Mouse (Mus musculus) T-cell, adult 2 months (primary cell): Measurements from ENCODE around the gene Olfr1104.

ENCODE experiments used
- DNase-seq: peaks from one replicate; pipeline ENCODE4 v3.0.0; 2022; ENCODE audit warnings: low spot score

The Olfr1104 gene

GRCm38 (mm10) chr2:87026980-87027379, at the start of gene Olfr1104:
Gene Olfr1104 (minus strand): TSS chr2:87027080.
- DNase-seq = no peak

DNA sequence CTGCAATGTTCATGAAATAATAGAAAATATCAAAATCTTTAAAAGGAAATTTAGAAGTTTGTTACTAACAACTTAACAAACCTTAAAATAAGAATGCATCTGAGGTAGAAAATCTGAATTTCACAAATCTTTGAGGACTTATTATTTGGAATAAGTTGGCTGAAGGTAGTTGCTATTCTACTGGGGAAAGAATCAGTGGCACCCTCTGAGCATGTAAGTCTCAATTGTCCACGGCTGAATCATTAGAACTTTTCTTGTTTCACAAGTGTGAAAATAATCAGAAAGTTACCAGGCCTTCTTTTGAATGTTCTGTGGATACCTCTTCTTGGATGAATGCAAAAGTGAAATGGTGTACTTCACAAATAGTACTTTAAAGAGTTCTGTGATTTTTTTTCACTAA, 48.8 kb upstream of the Olfr1104 start, which contains the start of gene Olfr1107:
Olfr1107 (minus strand) TSS at position 101 of the 400 bp plus-strand sequence.
- DNase-seq = no peak

DNA sequence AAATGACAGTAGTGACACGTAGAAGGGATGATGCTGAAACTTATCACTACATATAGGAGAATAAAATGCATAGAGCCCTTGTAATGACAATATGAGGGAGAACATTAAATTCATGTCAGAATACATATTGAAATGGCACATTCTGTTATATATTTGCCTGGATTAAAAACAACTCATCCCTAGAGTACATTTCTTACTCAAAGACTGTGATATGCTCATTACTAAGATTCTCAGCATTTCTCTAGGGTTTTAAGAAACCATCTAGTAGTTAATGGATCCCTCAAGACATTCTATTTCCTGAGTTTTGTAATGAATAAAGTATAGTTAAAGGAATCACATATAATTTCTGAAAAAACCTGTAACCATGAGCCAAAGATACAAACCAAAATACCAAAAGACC, 25.3 kb upstream of the Olfr1104 start, which contains the start of gene Olfr1106:
Olfr1106 (minus strand) TSS at position 101 of the 400 bp plus-strand sequence.
- no peak for DNase-seq

GRCm38 (mm10) chr2:87036431-87036830, 9.6 kb upstream of the Olfr1104 start, which contains the start of gene Olfr1105:
Gene Olfr1105 (minus strand): TSS chr2:87036531.
- DNase-seq = no peak

DNA sequence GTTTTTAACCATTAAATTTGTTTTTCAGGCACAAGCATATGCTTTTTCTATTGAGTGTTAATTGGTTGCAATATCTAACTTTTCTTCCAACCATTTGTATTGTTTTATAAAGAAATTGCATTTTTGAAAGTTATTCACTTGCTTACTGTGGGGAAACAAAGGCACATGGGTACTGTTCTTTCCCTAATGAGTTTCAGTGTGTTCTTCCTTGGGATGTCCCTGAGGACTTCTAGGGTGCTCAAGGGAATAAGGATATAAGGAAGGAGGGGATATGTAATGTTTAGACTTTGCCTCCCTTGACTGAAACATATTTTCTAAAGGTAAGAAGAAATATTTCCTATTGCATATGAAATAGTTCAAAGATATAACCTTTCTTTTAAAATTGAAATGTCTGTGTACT, 28.8 kb downstream of the Olfr1104 start, which contains the start of gene Olfr1102:
Olfr1102 (plus strand) TSS at position 301 of the 400 bp plus-strand sequence.
- no peak for DNase-seq

DNA sequence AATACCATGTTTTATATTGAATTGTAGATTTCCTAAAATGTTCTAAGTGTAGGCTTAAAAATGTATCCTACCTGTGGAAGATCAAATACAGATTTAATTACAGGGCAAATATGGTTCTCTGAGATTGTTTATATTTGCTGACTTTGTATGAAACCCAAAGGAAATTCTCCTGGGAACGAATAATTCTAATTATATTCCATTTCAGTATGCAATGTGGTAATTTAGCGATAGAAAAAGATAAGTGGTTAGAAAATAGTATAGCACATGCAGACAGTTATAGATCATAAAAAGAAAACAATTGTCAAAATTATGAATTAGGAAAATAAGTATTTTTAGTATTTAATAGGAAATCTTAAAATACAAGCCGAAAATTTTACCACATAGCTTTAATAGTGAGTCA, 35.8 kb downstream of the Olfr1104 start, which contains the start of gene Olfr1101:
Olfr1101 (minus strand) TSS at position 101 of the 400 bp plus-strand sequence.
- DNase-seq = no peak

GRCm38 (mm10) chr2:86979854-86980253, 47.0 kb downstream of the Olfr1104 start, which contains the start of gene Olfr1100:
Gene Olfr1100 (minus strand): TSS chr2:86979954.
- DNase-seq = no peak
